Mouse (Mus musculus): Measurements from ENCODE around the gene Rxfp1. TPM values are rescaled to one million over a fixed set of nuclear protein-coding genes. Genes with fewer than 3 reads are reported as not detected.

The Rxfp1 gene
- 0.35 and 0.49 TPM in 2 replicates for polyA plus RNA-seq (2014; fragmentation: Nextera tagmentation; extraction: Ambion mirVana)

- 77% methylated on average over 4 of the region's 4 CpGs for WGBS
- ATAC-seq (ENCODE audit: insufficient number of reproducible peaks, low FRiP score, low TSS enrichment, low read depth), result no peak
- no peak within 1 kb of the TSS for H3K9ac ChIP-seq (ENCODE audit: low read length)
- H3K9me3 ChIP-seq (ENCODE audit: control insufficient read depth, low read length), result no peaks in the 10 kb centered on the region
- H3K27me3 ChIP-seq (ENCODE audit: control insufficient read depth, insufficient read depth, low read length), result no peaks in the 10 kb centered on the region
- no peak within 1 kb of the TSS for H3K4me3 ChIP-seq (ENCODE audit: low read depth, low read length)
- H3K36me3 ChIP-seq (ENCODE audit: control insufficient read depth, insufficient read depth, low read length), result no peaks in the 10 kb centered on the region
- no peak within 1 kb of the TSS for H3K4me2 ChIP-seq (ENCODE audit: low read depth, severe bottlenecking)
- no peak within 1 kb of the TSS for H3K27ac ChIP-seq (replicated peaks; ENCODE audit: low read depth, low read length)
- no peak for DNase-seq (ENCODE audit: low spot score)
- H3K4me1 ChIP-seq (ENCODE audit: control insufficient read depth, insufficient read depth, low read length), result 0 out of 2 replicates have a peak, but pooled peaks cover 3% of the 10 kb centered on the region
These were observed at the start of gene Rxfp1 for GRCm38 (mm10) chr3:79737780-79738179. TSS of gene Rxfp1 (minus strand) at chr3:79737880.

GRCm38 (mm10) chr3:79784362-79784736, 46.7 kb upstream of the Rxfp1 start:
- no peaks in the 10 kb centered on the region for H3K9me3 ChIP-seq (ENCODE audit: control insufficient read depth, low read length)
- no peaks in the 10 kb centered on the region for H3K27me3 ChIP-seq (ENCODE audit: control insufficient read depth, insufficient read depth, low read length)
- no peak overlapping the region for H3K4me3 ChIP-seq (ENCODE audit: low read depth, low read length)
- no peak overlapping the region for H3K9ac ChIP-seq (ENCODE audit: low read length)
- DNase-seq (ENCODE audit: low spot score) (peak; percentile 48), ATAC-seq (ENCODE audit: insufficient number of reproducible peaks, low FRiP score, low TSS enrichment, low read depth) (no peak)
- 7% methylated on average over 11 of the region's 11 CpGs for WGBS
- H3K36me3 ChIP-seq (ENCODE audit: control insufficient read depth, insufficient read depth, low read length), result no peaks in the 10 kb centered on the region
- no peak overlapping the region for H3K27ac ChIP-seq (replicated peaks; ENCODE audit: low read depth, low read length)
- H3K4me2 ChIP-seq (ENCODE audit: low read depth, severe bottlenecking), result peak overlapping the region; percentile 30
- H3K4me1 ChIP-seq (ENCODE audit: control insufficient read depth, insufficient read depth, low read length), result no peaks in the 10 kb centered on the region

DNA sequence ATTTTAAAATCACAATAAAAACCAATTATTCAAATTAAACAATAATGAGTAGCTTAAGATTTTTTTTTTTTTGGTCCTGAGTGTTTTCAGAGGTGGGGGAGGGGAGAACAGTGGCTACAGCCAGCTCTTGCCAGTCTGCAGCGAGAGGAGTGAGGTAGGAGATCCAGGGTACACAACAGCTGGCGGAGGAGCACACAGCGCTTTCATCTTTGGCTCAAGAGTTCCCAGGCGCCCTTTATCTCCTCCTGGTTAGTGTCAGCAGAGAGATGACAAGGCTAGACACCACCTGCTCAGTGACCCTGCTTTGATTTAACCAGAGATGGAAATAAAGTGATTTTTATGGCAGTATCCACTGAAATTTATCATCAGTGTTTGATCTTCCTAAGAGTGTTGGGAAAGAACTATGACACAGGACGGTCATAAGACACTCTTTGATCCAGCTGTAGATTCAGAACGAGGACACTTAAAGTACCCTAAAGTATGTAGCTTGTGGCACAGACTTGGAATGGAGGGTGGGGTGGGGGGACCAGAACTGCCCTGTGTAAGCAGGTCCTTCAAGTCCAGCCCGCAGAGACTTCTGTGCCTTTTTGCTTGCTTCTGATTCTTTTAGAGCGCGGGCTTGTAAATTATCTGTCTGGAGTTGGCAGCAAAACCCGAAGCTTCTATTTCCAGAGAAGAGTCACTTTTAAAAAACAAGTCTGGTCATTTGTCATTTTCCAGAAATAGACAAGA, 46.1 kb upstream of the Rxfp1 start:
- Histone ChIP-seq H3K9ac (ENCODE audit: low read length) (no peak overlapping the region), H3K4me2 (ENCODE audit: low read depth, severe bottlenecking) (peak overlapping the region; percentile 30; the same call in 1 of the 2 replicates), H3K27ac (replicated peaks; ENCODE audit: low read depth, low read length) (no peak overlapping the region), H3K9me3 (ENCODE audit: control insufficient read depth, low read length) (no peaks in the 10 kb centered on the region), H3K36me3 (ENCODE audit: control insufficient read depth, insufficient read depth, low read length) (no peaks in the 10 kb centered on the region), H3K27me3 (ENCODE audit: control insufficient read depth, insufficient read depth, low read length) (no peaks in the 10 kb centered on the region), H3K4me3 (ENCODE audit: low read depth, low read length) (no peak overlapping the region), H3K4me1 (ENCODE audit: control insufficient read depth, insufficient read depth, low read length) (no peaks in the 10 kb centered on the region)
- ATAC-seq (ENCODE audit: insufficient number of reproducible peaks, low FRiP score, low TSS enrichment, low read depth) (peak; percentile 44; the same call in 1 of the 2 replicates), DNase-seq (ENCODE audit: low spot score) (peak; percentile 44)
- 20% methylated on average over 10 of the region's 10 CpGs for WGBS

DNA sequence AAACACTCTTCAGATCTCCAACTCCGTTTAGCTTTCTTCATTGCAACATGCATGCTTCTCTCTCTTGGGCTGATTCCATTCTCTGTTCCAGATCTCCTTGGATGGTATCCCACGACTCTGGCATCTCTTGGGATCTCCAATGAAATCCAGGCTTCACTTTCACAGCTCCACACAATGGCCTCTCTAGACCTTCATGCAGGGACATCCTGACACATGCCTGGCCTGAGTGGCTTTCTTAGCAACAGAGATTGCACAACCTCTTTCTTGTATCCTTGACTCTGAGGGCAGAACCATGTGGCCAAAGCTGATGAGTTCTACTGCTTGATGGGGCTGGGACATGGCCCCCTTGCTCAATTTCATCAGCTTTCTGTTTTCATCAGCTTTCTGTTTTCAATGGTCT, 35.0 kb upstream of the Rxfp1 start:
- no peak overlapping the region for H3K4me2 ChIP-seq (ENCODE audit: low read depth, severe bottlenecking)
- no peaks in the 10 kb centered on the region for H3K9me3 ChIP-seq (ENCODE audit: control insufficient read depth, low read length)
- H3K4me1 ChIP-seq (ENCODE audit: control insufficient read depth, insufficient read depth, low read length), result no peaks in the 10 kb centered on the region
- no peak overlapping the region for H3K27ac ChIP-seq (replicated peaks; ENCODE audit: low read depth, low read length)
- no peak overlapping the region for H3K9ac ChIP-seq (ENCODE audit: low read length)
- 87% methylated on average over 2 of the region's 2 CpGs for WGBS
- H3K27me3 ChIP-seq (ENCODE audit: control insufficient read depth, insufficient read depth, low read length), result no peaks in the 10 kb centered on the region
- H3K36me3 ChIP-seq (ENCODE audit: control insufficient read depth, insufficient read depth, low read length), result no peaks in the 10 kb centered on the region
- ATAC-seq (ENCODE audit: insufficient number of reproducible peaks, low FRiP score, low TSS enrichment, low read depth) (no peak), DNase-seq (ENCODE audit: low spot score) (no peak)
- no peak overlapping the region for H3K4me3 ChIP-seq (ENCODE audit: low read depth, low read length)

DNA sequence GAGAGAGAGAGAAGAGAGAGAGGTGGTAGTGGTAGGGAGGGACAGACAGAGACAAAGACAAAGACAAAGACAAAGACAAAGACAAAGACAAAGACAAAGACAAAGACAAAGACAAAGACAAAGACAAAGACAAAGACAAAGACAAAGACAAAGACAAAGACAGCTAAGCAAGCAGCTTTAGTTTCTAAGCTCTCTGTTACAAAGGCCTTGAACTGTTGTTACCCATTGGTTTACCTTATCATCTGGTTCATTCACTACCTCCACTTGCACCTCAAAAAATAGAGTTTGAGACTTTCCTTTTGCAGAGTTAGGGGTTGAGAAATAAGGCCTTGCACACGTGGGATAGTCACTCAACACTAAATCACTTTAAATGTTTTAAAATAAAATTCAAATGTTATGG, 16.1 kb upstream of the Rxfp1 start:
- Histone ChIP-seq H3K4me3 (ENCODE audit: low read depth, low read length) (no peak overlapping the region), H3K27ac (replicated peaks; ENCODE audit: low read depth, low read length) (no peak overlapping the region), H3K9me3 (ENCODE audit: control insufficient read depth, low read length) (no peaks in the 10 kb centered on the region), H3K36me3 (ENCODE audit: control insufficient read depth, insufficient read depth, low read length) (no peaks in the 10 kb centered on the region), H3K9ac (ENCODE audit: low read length) (no peak overlapping the region), H3K4me2 (ENCODE audit: low read depth, severe bottlenecking) (no peak overlapping the region), H3K4me1 (ENCODE audit: control insufficient read depth, insufficient read depth, low read length) (no peaks in the 10 kb centered on the region), H3K27me3 (ENCODE audit: control insufficient read depth, insufficient read depth, low read length) (no peaks in the 10 kb centered on the region)
- no peak for ATAC-seq (ENCODE audit: insufficient number of reproducible peaks, low FRiP score, low TSS enrichment, low read depth)
- 76% methylated on average over 1 of the region's 1 CpGs for WGBS
- DNase-seq (ENCODE audit: low spot score), result no peak

- WGBS, result 92% methylated on average over 6 of the region's 6 CpGs
- 0 out of 2 replicates have a peak, but pooled peaks cover 4% of the 10 kb centered on the region for H3K4me1 ChIP-seq (ENCODE audit: control insufficient read depth, insufficient read depth, low read length)
- no peak overlapping the region for H3K4me2 ChIP-seq (ENCODE audit: low read depth, severe bottlenecking)
- H3K27me3 ChIP-seq (ENCODE audit: control insufficient read depth, insufficient read depth, low read length), result no peaks in the 10 kb centered on the region
- no peak for DNase-seq (ENCODE audit: low spot score)
- no peaks in the 10 kb centered on the region for H3K36me3 ChIP-seq (ENCODE audit: control insufficient read depth, insufficient read depth, low read length)
- ATAC-seq (ENCODE audit: insufficient number of reproducible peaks, low FRiP score, low TSS enrichment, low read depth), result no peak
- H3K9me3 ChIP-seq (ENCODE audit: control insufficient read depth, low read length), result no peaks in the 10 kb centered on the region
- no peak overlapping the region for H3K9ac ChIP-seq (ENCODE audit: low read length)
- H3K27ac ChIP-seq (replicated peaks; ENCODE audit: low read depth, low read length), result no peak overlapping the region
- H3K4me3 ChIP-seq (ENCODE audit: low read depth, low read length), result no peak overlapping the region
These were observed 8.9 kb upstream of the Rxfp1 start for GRCm38 (mm10) chr3:79746585-79746984.

DNA sequence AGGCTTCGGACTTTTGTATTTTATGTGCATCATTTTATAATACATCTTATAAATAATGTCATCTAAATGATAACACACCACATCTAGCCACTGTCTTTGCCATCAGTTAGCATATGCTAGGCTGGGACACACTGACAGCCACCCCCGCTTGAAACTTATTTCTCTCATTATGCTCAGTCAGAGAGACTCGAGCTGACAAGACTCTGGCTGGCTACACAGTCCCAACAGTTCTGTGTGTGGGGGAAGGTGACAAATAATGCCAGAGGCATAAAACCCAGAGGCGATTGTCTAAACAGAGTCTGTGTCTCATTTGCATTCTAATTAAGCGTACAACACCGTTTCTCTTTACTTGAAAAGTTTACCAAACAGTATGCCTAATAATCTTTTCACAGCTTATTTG, 7.4 kb upstream of the Rxfp1 start:
- ATAC-seq (ENCODE audit: insufficient number of reproducible peaks, low FRiP score, low TSS enrichment, low read depth) (no peak), DNase-seq (ENCODE audit: low spot score) (no peak)
- no peak overlapping the region for H3K27ac ChIP-seq (replicated peaks; ENCODE audit: low read depth, low read length)
- WGBS, result 61% methylated on average over 6 of the region's 6 CpGs
- no peaks in the 10 kb centered on the region for H3K36me3 ChIP-seq (ENCODE audit: control insufficient read depth, insufficient read depth, low read length)
- H3K27me3 ChIP-seq (ENCODE audit: control insufficient read depth, insufficient read depth, low read length), result no peaks in the 10 kb centered on the region
- no peak overlapping the region for H3K4me2 ChIP-seq (ENCODE audit: low read depth, severe bottlenecking)
- no peak overlapping the region for H3K4me3 ChIP-seq (ENCODE audit: low read depth, low read length)
- 0 out of 2 replicates have a peak, but pooled peaks cover 4% of the 10 kb centered on the region for H3K4me1 ChIP-seq (ENCODE audit: control insufficient read depth, insufficient read depth, low read length)
- H3K9me3 ChIP-seq (ENCODE audit: control insufficient read depth, low read length), result no peaks in the 10 kb centered on the region
- no peak overlapping the region for H3K9ac ChIP-seq (ENCODE audit: low read length)

GRCm38 (mm10) chr3:79744415-79744814, 6.7 kb upstream of the Rxfp1 start:
- Histone ChIP-seq H3K4me2 (ENCODE audit: low read depth, severe bottlenecking) (no peak overlapping the region), H3K27ac (replicated peaks; ENCODE audit: low read depth, low read length) (no peak overlapping the region), H3K4me3 (ENCODE audit: low read depth, low read length) (no peak overlapping the region), H3K9ac (ENCODE audit: low read length) (no peak overlapping the region), H3K4me1 (ENCODE audit: control insufficient read depth, insufficient read depth, low read length) (0 out of 2 replicates have a peak, but pooled peaks cover 4% of the 10 kb centered on the region), H3K36me3 (ENCODE audit: control insufficient read depth, insufficient read depth, low read length) (no peaks in the 10 kb centered on the region), H3K9me3 (ENCODE audit: control insufficient read depth, low read length) (no peaks in the 10 kb centered on the region), H3K27me3 (ENCODE audit: control insufficient read depth, insufficient read depth, low read length) (no peaks in the 10 kb centered on the region)
- 87% methylated on average over 2 of the region's 2 CpGs for WGBS
- DNase-seq (ENCODE audit: low spot score) (no peak), ATAC-seq (ENCODE audit: insufficient number of reproducible peaks, low FRiP score, low TSS enrichment, low read depth) (no peak)
